Mouse (Mus musculus) embryonic facial prominence, embryonic 10.5 days (tissue): Measurements from ENCODE around the gene Tenm3. TPM values are rescaled to one million over a fixed set of nuclear protein-coding genes. Genes with fewer than 3 reads are reported as not detected.

Source experiments
- DNase-seq: peaks from one replicate; pipeline ENCODE4 v3.0.0-alpha.2; 2017; ENCODE audit warnings: low spot score
- H3K27ac ChIP-seq: fragments of 300-500 bp; sonication (generic); replicated peaks from 2 replicates; pipeline ENCODE4 v1.5.1; 2016; ENCODE audit warnings: mild to moderate bottlenecking
- H3K27me3 ChIP-seq: fragments of 300-500 bp; sonication (generic); replicated peaks from 2 replicates; pipeline ENCODE4 v1.6.1; 2016; ENCODE audit warnings: low read depth, mild to moderate bottlenecking; ENCODE audit not compliant: poor library complexity, severe bottlenecking
- H3K36me3 ChIP-seq: fragments of 300-500 bp; sonication (generic); replicated peaks from 2 replicates; pipeline ENCODE4 v1.6.1; 2016; ENCODE audit warnings: mild to moderate bottlenecking, moderate library complexity
- H3K4me1 ChIP-seq: fragments of 300-500 bp; sonication (generic); 2 replicates; pipeline ENCODE4 v1.6.1; 2016
- H3K4me3 ChIP-seq: fragments of 300-500 bp; sonication (generic); 2 replicates; pipeline ENCODE4 v1.5.1; 2016; ENCODE audit warnings: mild to moderate bottlenecking, moderate library complexity
- H3K9me3 ChIP-seq: fragments of 300-500 bp; sonication (generic); 2 replicates; pipeline ENCODE4 v1.6.1; 2016; ENCODE audit warnings: mild to moderate bottlenecking
- WGBS: fragments of 180-500 bp; shearing (Covaris S2); methylation state at CpG from one replicate; pipeline ENCODE4 v1.1.7; 2016; 5-methylcytosine and 5-hydroxymethylcytosine counted together
- polyA plus RNA-seq: library from polyadenylated mRNA; unstranded; fragments of >200 nt; fragmentation: Nextera tagmentation; extraction: Ambion mirVana; gene quantifications from 2 replicates; pipeline ENCODE4 v1.2.1, GENCODE M21; 2016

The Tenm3 gene
- polyA plus RNA-seq, 1 experiment from 2014 or later, result 44.0 TPM

DNA sequence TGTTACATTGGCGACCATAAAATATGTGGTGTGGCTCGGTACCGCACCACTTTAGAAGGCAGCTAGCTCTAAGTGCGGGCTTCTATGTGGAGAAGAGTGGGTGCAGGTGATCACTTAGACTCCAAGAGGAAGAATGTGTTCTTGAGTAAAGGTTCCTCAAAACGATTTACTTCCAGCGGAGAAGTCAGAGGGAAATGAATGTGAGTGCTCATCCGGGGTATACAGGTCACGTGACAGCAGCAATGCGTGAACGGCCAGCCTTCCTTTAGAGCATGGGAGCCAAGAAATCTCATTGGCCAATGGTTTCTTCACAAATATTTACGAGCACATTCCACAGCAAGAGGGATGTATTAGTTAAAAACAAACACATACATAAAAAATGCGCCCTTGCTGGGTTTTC, 404.3 kb downstream of the Tenm3 start:
- H3K27me3 ChIP-seq, result no peaks in the 10 kb centered on the region
- no peaks in the 10 kb centered on the region for H3K9me3 ChIP-seq
- peaks cover 24% of the 10 kb centered on the region for H3K36me3 ChIP-seq
- no peak overlapping the region for H3K27ac ChIP-seq
- H3K4me3 ChIP-seq, result no peak overlapping the region
- WGBS, result 94% methylated on average over 12 of the region's 12 CpGs
- peaks cover 10% of the 10 kb centered on the region for H3K4me1 ChIP-seq
- no peak for DNase-seq

DNA sequence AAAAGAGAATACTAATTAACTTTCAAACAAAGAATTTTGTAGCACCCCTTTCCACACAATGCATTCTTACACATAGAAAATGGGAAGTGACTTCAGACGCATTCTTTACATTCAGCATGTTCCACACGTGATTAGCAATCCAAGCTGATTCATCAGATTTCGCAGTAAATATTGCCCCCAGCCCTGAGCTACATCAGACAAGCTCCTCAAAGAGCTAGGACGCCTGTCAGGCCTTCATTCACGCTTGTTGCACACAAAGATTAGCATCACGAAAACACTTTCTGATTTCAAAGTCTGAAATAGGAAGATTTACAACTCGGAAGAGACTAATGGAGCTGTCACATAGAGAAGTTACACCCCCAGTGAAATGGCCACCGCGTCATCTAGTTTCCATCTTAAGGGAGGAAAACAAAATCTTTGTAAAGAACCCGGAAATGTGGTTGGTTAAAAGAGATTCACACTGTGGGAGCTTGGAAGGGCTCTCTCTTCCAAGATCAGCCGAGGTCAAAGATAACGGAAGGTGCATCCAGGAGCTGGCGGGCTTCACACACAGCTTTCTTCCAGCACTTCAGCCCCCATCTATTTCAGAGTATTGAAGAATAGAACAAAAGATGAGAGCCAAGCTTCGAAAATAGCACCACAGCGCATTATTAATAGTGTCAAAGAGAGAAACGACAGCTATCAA, 406.1 kb downstream of the Tenm3 start:
- Histone ChIP-seq H3K27ac (no peak overlapping the region), H3K4me1 (peaks cover 10% of the 10 kb centered on the region), H3K27me3 (no peaks in the 10 kb centered on the region), H3K4me3 (no peak overlapping the region), H3K36me3 (peaks cover 17% of the 10 kb centered on the region), H3K9me3 (no peaks in the 10 kb centered on the region)
- 46% methylated on average over 16 of the region's 16 CpGs for WGBS
- DNase-seq, result no peak

GRCm38 (mm10) chr8:48425101-48425500, 418.6 kb downstream of the Tenm3 start:
- no peak overlapping the region for H3K4me3 ChIP-seq
- H3K36me3 ChIP-seq, result peaks cover 24% of the 10 kb centered on the region; the same call in 1 of the 2 replicates
- no peaks in the 10 kb centered on the region for H3K27me3 ChIP-seq
- 87% methylated on average over 11 of the region's 11 CpGs for WGBS
- no peak for DNase-seq
- no peak overlapping the region for H3K27ac ChIP-seq
- no peaks in the 10 kb centered on the region; the same call in 1 of the 2 replicates for H3K4me1 ChIP-seq
- 0 out of 2 replicates have a peak, but pooled peaks cover 3% of the 10 kb centered on the region for H3K9me3 ChIP-seq

- H3K4me1 ChIP-seq, result peaks cover 4% of the 10 kb centered on the region; the same call in 1 of the 2 replicates
- no peak overlapping the region for H3K4me3 ChIP-seq
- H3K9me3 ChIP-seq, result 0 out of 2 replicates have a peak, but pooled peaks cover 3% of the 10 kb centered on the region
- H3K27ac ChIP-seq, result no peak overlapping the region
- no peak for DNase-seq
- no peaks in the 10 kb centered on the region for H3K27me3 ChIP-seq
- 67% methylated on average over 11 of the region's 11 CpGs for WGBS
- H3K36me3 ChIP-seq, result peaks cover 43% of the 10 kb centered on the region
These were observed 426.0 kb downstream of the Tenm3 start for GRCm38 (mm10) chr8:48417714-48418113.

- Histone ChIP-seq H3K27me3 (no peaks in the 10 kb centered on the region), H3K27ac (no peak overlapping the region), H3K4me1 (no peaks in the 10 kb centered on the region), H3K9me3 (peaks cover 12% of the 10 kb centered on the region), H3K36me3 (peaks cover 71% of the 10 kb centered on the region), H3K4me3 (no peak overlapping the region)
- WGBS, result 96% methylated on average over 8 of the region's 8 CpGs
- no peak for DNase-seq
These were observed 432.8 kb downstream of the Tenm3 start for GRCm38 (mm10) chr8:48410916-48411315.

DNA sequence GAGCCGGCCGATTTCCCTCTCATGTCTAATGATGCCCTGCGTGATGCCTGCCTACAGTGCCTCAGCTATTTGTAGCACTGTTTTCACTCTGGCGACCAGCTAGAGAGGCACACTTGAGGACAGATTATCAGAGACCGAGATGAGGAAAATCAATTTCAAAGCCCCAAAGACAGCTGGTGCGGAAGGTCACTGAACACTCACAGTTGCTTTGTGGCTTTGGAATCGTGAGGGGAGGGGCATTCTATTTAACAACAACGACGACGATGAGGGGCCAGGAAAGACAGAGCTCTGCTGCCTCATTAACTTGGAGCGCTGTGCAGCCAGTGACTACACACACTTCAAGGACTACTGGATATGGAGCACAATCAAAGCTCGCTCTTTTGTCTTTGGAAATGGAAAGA, 443.2 kb downstream of the Tenm3 start:
- no peak overlapping the region for H3K4me3 ChIP-seq
- peak; percentile 30 for DNase-seq
- H3K36me3 ChIP-seq, result peaks cover 12% of the 10 kb centered on the region
- H3K4me1 ChIP-seq, result peaks cover 14% of the 10 kb centered on the region
- H3K27ac ChIP-seq, result 0 out of 2 replicates have a peak overlapping the region, but pooled peaks have one; percentile 24
- H3K9me3 ChIP-seq, result no peaks in the 10 kb centered on the region
- no peaks in the 10 kb centered on the region for H3K27me3 ChIP-seq
- WGBS, result 66% methylated on average over 12 of the region's 12 CpGs

DNA sequence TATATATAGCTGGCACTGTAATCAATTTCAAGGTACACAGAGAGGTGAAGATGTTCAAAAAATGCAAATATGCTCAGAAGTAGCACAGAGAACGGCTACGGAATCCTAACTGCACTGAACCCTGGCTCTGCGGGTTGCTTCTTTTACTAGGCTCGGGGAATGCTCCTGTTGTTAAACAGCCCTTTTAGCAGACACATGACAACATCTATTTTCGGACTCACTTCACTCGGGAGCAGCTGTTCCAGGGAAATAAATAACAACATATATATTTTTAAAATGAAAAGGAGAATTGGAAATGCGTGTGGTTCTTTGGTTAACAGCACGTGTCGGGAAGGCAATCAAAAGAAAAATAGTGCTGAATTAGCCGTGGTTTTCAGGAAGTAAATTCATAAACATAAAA, 457.9 kb downstream of the Tenm3 start:
- WGBS, result 94% methylated on average over 10 of the region's 10 CpGs
- Histone ChIP-seq H3K4me1 (no peaks in the 10 kb centered on the region), H3K27ac (no peak overlapping the region), H3K36me3 (peaks cover 29% of the 10 kb centered on the region), H3K27me3 (no peaks in the 10 kb centered on the region), H3K4me3 (no peak overlapping the region), H3K9me3 (no peaks in the 10 kb centered on the region)
- DNase-seq, result no peak

DNA sequence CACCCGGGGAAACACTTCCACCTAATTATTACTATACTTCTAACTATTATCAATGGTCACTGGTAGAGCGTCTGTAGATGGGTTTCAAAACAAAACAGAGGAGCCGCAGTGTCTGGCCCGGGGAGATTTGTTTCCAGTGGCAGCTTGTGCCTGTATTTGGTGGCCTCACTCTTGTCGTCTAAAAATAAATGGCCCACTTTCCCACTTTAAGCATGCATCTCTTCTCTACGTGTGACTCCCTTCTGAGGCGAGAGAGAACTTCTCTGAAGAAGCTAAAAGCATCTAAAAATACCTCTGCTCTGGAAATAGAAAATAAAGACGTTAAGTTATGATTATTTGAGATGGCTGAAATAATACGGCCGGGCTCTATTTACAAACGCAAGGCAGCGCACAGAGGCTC, 463.7 kb downstream of the Tenm3 start:
- 88% methylated on average over 12 of the region's 12 CpGs for WGBS
- H3K9me3 ChIP-seq, result no peaks in the 10 kb centered on the region
- H3K27me3 ChIP-seq, result no peaks in the 10 kb centered on the region
- no peaks in the 10 kb centered on the region for H3K4me1 ChIP-seq
- no peak overlapping the region for H3K27ac ChIP-seq
- H3K36me3 ChIP-seq, result peaks cover 10% of the 10 kb centered on the region
- no peak for DNase-seq
- H3K4me3 ChIP-seq, result no peak overlapping the region

DNA sequence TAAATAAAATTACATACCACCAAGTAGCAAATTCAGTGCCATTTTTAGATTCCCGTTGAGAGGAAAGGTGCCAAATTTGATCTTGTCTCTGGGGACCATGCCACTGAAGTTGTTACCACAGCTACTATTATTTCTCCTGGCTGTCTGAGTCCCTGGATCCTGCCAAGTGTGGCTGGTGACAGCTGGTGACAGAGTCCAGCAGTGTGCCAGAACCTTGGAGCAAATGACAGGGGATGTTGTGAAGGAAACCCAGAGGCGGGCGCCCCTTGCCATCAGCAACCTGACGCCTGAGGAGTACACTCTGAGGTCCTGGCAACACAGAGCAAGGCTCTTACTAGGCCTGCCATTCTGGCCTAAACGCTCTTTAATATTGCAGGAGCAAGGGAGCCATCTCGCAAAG, 467.0 kb downstream of the Tenm3 start:
- Histone ChIP-seq H3K27ac (no peak overlapping the region), H3K4me3 (no peak overlapping the region), H3K36me3 (peaks cover 10% of the 10 kb centered on the region; the same call in 1 of the 2 replicates), H3K27me3 (no peaks in the 10 kb centered on the region), H3K9me3 (no peaks in the 10 kb centered on the region), H3K4me1 (no peaks in the 10 kb centered on the region)
- DNase-seq, result peak; percentile 18
- WGBS, result 82% methylated on average over 6 of the region's 6 CpGs

DNA sequence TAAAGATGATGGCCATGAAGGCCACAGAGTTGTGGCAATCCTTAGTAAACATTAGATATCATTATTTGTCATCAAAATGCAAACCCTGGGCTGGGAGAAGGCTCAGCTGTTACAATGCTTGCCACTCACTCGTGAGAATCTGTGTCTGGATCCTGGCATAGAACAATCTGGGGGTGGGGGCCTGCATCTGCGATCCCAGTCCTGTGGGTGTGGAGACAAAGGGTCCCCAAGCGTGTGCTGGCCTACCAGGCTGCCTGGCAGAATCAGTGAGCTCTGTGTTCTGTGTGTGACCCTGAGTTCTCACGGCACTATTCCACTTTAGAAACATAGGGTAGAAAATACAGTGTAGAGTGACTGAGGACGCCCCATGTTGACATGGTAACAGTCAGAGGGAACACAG, 468.6 kb downstream of the Tenm3 start:
- Histone ChIP-seq H3K27me3 (no peaks in the 10 kb centered on the region), H3K4me3 (no peak overlapping the region), H3K4me1 (no peaks in the 10 kb centered on the region), H3K9me3 (no peaks in the 10 kb centered on the region), H3K36me3 (peaks cover 19% of the 10 kb centered on the region; the same call in 1 of the 2 replicates), H3K27ac (no peak overlapping the region)
- 79% methylated on average over 5 of the region's 5 CpGs for WGBS
- no peak for DNase-seq

DNA sequence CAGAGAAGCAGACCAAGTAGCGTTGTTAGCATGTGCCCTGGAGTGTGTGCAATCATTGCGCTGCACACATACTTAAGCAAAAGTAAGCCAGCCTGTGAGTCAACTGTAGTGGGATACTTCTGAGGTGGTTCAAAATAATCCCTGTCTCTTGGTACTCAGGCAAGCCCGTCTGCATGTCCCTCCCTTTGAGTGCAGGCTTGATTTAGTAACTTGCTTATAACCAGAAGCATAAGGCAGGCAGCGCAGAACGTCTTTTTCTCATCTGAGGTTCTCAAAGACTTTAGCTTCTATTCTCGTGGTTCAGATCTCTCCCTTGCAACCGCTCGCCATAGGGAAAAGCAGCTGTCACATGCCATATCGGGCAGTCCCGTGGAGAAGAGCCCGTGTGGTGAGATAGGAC, 470.3 kb downstream of the Tenm3 start:
- Histone ChIP-seq H3K4me1 (no peaks in the 10 kb centered on the region), H3K4me3 (no peak overlapping the region), H3K27ac (no peak overlapping the region), H3K36me3 (peaks cover 15% of the 10 kb centered on the region; the same call in 1 of the 2 replicates), H3K9me3 (no peaks in the 10 kb centered on the region), H3K27me3 (no peaks in the 10 kb centered on the region)
- no peak for DNase-seq
- WGBS, result 93% methylated on average over 11 of the region's 11 CpGs

DNA sequence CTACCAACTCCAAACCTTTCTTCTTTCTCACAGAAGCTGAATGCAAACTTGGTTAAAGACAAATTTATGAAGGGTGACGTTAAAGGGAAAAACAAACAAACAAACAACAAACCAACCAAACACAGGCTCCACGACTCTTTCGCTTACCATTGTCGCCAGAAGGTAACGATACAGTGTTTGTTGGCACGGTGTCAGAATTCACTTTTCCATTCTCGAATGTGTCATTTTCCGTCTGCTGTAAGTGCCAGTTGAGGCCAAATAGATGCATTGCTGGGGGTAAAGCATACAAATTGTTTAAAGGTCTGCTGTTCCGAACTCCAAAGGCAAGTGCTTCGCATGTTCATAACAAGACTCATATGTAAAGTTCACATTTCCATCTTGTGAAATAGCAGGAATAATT, 476.6 kb downstream of the Tenm3 start:
- DNase-seq, result no peak
- H3K27me3 ChIP-seq, result no peaks in the 10 kb centered on the region
- no peak overlapping the region for H3K4me3 ChIP-seq
- H3K4me1 ChIP-seq, result no peaks in the 10 kb centered on the region
- WGBS, result 92% methylated on average over 10 of the region's 10 CpGs
- H3K27ac ChIP-seq, result no peak overlapping the region
- H3K9me3 ChIP-seq, result no peaks in the 10 kb centered on the region
- peaks cover 48% of the 10 kb centered on the region for H3K36me3 ChIP-seq

- Histone ChIP-seq H3K4me3 (no peak overlapping the region), H3K27me3 (no peaks in the 10 kb centered on the region), H3K36me3 (peaks cover 47% of the 10 kb centered on the region), H3K27ac (no peak overlapping the region), H3K4me1 (no peaks in the 10 kb centered on the region), H3K9me3 (no peaks in the 10 kb centered on the region)
- no peak for DNase-seq
- WGBS, result 84% methylated on average over 2 of the region's 2 CpGs
These were observed 486.9 kb downstream of the Tenm3 start for GRCm38 (mm10) chr8:48356849-48357248.
